Mouse (Mus musculus): ENCODE measurements around the gene Cyth3. TPM values are rescaled to one million over a fixed set of nuclear protein-coding genes. Genes with fewer than 3 reads are reported as not detected.
A peak's percentile ranks its signal among the peaks of the same experiment; 100 is the strongest.

The Cyth3 gene
- polyA plus RNA-seq, 1 experiment from 2014 or later: 48.7 TPM

- WGBS: 32% methylated on average over 7 of the region's 7 CpGs
- H3K4me3 ChIP-seq: no peak overlapping the region
- no peak for ATAC-seq (ENCODE audit: insufficient number of reproducible peaks, insufficient read depth, low FRiP score, low TSS enrichment)
- H3K36me3 ChIP-seq: no peaks in the 10 kb centered on the region
- peaks cover 81% of the 10 kb centered on the region for H3K4me1 ChIP-seq
- H3K9ac ChIP-seq: no peak overlapping the region
- no peaks in the 10 kb centered on the region for H3K27me3 ChIP-seq
- peak overlapping the region; percentile 63 for H3K27ac ChIP-seq
- H3K4me2 ChIP-seq (replicated peaks): peak overlapping the region; percentile 9; the same call in 1 of the 2 replicates
- H3K9me3 ChIP-seq: no peaks in the 10 kb centered on the region
Observed at GRCm38 (mm10) chr5:143638516-143639270, 16.4 kb downstream of the Cyth3 start.

GRCm38 (mm10) chr5:143639329-143639728 is 17.1 kb downstream of the Cyth3 start:
- Histone ChIP-seq H3K36me3 (no peaks in the 10 kb centered on the region), H3K9me3 (no peaks in the 10 kb centered on the region), H3K27ac (no peak overlapping the region), H3K4me3 (no peak overlapping the region), H3K9ac (no peak overlapping the region), H3K4me2 (replicated peaks) (no peak overlapping the region), H3K4me1 (peaks cover 80% of the 10 kb centered on the region), H3K27me3 (no peaks in the 10 kb centered on the region)
- no peak for ATAC-seq (ENCODE audit: insufficient number of reproducible peaks, insufficient read depth, low FRiP score, low TSS enrichment)
- WGBS: 88% methylated on average over 4 of the region's 4 CpGs

- Histone ChIP-seq H3K36me3 (no peaks in the 10 kb centered on the region), H3K4me2 (replicated peaks) (no peak overlapping the region), H3K9me3 (no peaks in the 10 kb centered on the region), H3K27ac (no peak overlapping the region), H3K4me3 (no peak overlapping the region), H3K9ac (no peak overlapping the region), H3K4me1 (peaks cover 75% of the 10 kb centered on the region), H3K27me3 (no peaks in the 10 kb centered on the region)
- 71% methylated on average over 7 of the region's 7 CpGs for WGBS
- ATAC-seq (ENCODE audit: insufficient number of reproducible peaks, insufficient read depth, low FRiP score, low TSS enrichment): no peak
Observed at GRCm38 (mm10) chr5:143639810-143640209, 17.6 kb downstream of the Cyth3 start.

DNA sequence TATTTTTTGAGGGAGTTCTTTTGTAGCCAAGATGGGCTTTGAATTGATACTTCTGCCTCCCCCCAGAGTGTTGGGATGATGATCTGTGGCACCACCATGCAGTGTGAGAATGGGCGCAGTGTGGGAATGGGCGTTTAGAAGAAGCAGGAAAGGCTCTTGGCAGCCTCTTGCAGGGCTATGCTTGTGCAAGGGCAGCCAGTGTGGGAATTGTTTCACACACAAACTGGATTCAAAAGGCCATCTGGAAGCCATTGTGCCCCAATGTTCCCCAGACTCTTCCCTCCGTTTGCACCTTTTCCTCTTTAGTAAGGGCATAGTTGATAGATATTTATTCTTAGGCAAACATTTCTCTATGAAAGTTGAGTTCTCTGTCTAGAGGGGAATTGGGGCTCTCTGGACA is 19.3 kb downstream of the Cyth3 start:
- H3K9ac ChIP-seq: no peak overlapping the region
- no peaks in the 10 kb centered on the region for H3K36me3 ChIP-seq
- H3K4me2 ChIP-seq (replicated peaks): no peak overlapping the region
- H3K4me3 ChIP-seq: no peak overlapping the region
- H3K27me3 ChIP-seq: no peaks in the 10 kb centered on the region
- no peak for ATAC-seq (ENCODE audit: insufficient number of reproducible peaks, insufficient read depth, low FRiP score, low TSS enrichment)
- peaks cover 59% of the 10 kb centered on the region for H3K4me1 ChIP-seq
- H3K9me3 ChIP-seq: no peaks in the 10 kb centered on the region
- WGBS: 53% methylated on average over 3 of the region's 3 CpGs
- H3K27ac ChIP-seq: 0 out of 2 replicates have a peak overlapping the region, but pooled peaks have one; percentile 68

- Histone ChIP-seq H3K36me3 (no peaks in the 10 kb centered on the region), H3K4me3 (no peak overlapping the region), H3K9ac (no peak overlapping the region), H3K27me3 (no peaks in the 10 kb centered on the region), H3K27ac (peak overlapping the region; percentile 68), H3K9me3 (no peaks in the 10 kb centered on the region), H3K4me2 (replicated peaks) (no peak overlapping the region), H3K4me1 (peaks cover 53% of the 10 kb centered on the region)
- 23% methylated on average over 4 of the region's 4 CpGs for WGBS
- ATAC-seq (ENCODE audit: insufficient number of reproducible peaks, insufficient read depth, low FRiP score, low TSS enrichment): peak; percentile 73; the same call in 1 of the 2 replicates
Observed at GRCm38 (mm10) chr5:143642262-143642831, 20.1 kb downstream of the Cyth3 start.

- 72% methylated on average over 5 of the region's 5 CpGs for WGBS
- no peak for ATAC-seq (ENCODE audit: insufficient number of reproducible peaks, insufficient read depth, low FRiP score, low TSS enrichment)
Observed at GRCm38 (mm10) chr5:143645976-143646375, 23.7 kb downstream of the Cyth3 start.

DNA sequence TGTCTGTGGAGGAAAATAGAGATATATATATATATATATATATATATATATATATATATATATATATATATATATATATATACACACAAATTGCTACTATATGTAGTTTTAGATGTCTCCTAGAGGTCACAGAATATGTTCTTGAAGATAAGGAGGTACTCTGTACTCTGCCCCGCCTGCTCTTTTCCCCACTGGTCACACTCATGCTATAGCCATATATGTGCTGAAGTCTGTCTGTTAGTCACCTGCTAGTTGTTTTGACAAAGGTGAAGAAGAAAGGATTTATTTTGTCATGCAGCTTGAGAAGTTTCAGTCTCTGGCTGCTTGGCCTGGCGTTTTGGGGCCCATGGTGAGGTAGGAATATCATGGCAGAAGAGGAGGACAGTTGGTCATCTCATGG is 25.2 kb downstream of the Cyth3 start:
- Histone ChIP-seq H3K4me1 (peaks cover 8% of the 10 kb centered on the region), H3K4me2 (replicated peaks) (no peak overlapping the region), H3K27ac (no peak overlapping the region), H3K36me3 (no peaks in the 10 kb centered on the region), H3K9ac (no peak overlapping the region), H3K4me3 (no peak overlapping the region), H3K9me3 (no peaks in the 10 kb centered on the region), H3K27me3 (no peaks in the 10 kb centered on the region)
- ATAC-seq (ENCODE audit: insufficient number of reproducible peaks, insufficient read depth, low FRiP score, low TSS enrichment): no peak
- WGBS: 93% methylated on average over 2 of the region's 2 CpGs

More at GRCm38 (mm10) chr5:143645976-143646375, 23.7 kb downstream of the Cyth3 start:
- Histone ChIP-seq H3K9ac (no peak overlapping the region), H3K27me3 (no peaks in the 10 kb centered on the region), H3K36me3 (no peaks in the 10 kb centered on the region), H3K9me3 (no peaks in the 10 kb centered on the region), H3K27ac (no peak overlapping the region), H3K4me1 (peaks cover 22% of the 10 kb centered on the region), H3K4me2 (replicated peaks) (no peak overlapping the region), H3K4me3 (no peak overlapping the region)

GRCm38 (mm10) chr5:143648058-143648457 is 25.8 kb downstream of the Cyth3 start:
- H3K27me3 ChIP-seq: no peaks in the 10 kb centered on the region
- ATAC-seq (ENCODE audit: insufficient number of reproducible peaks, insufficient read depth, low FRiP score, low TSS enrichment): no peak
- H3K4me3 ChIP-seq: no peak overlapping the region
- 78% methylated on average over 2 of the region's 2 CpGs for WGBS
- H3K36me3 ChIP-seq: no peaks in the 10 kb centered on the region
- H3K4me2 ChIP-seq (replicated peaks): no peak overlapping the region
- no peak overlapping the region for H3K9ac ChIP-seq
- no peaks in the 10 kb centered on the region for H3K9me3 ChIP-seq
- no peak overlapping the region for H3K27ac ChIP-seq
- H3K4me1 ChIP-seq: peaks cover 4% of the 10 kb centered on the region; the same call in 1 of the 2 replicates

DNA sequence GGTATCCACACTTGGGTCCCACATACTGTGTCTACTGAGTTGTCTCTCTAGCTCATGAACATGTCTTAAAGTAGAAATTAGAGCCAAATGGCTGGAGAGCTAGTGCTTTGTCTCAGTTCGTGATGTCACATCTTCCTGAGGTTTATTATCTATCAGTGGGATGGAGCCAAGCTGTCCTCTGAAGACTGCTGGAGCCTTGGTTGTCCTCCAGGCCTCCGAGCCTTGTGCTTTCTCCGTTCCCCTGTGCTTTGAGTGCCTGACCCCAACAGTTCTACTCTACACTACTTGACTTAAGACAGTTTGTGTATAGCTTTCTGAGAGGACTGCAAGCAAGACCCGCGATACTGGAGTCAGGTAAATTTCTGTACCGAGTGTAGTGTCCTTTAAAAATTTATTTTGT is 26.9 kb downstream of the Cyth3 start:
- Histone ChIP-seq H3K27ac (no peak overlapping the region), H3K9me3 (no peaks in the 10 kb centered on the region), H3K4me3 (no peak overlapping the region), H3K9ac (no peak overlapping the region), H3K27me3 (no peaks in the 10 kb centered on the region), H3K4me1 (peaks cover 6% of the 10 kb centered on the region), H3K4me2 (replicated peaks) (no peak overlapping the region), H3K36me3 (no peaks in the 10 kb centered on the region)
- WGBS: 93% methylated on average over 6 of the region's 6 CpGs
- ATAC-seq (ENCODE audit: insufficient number of reproducible peaks, insufficient read depth, low FRiP score, low TSS enrichment): no peak

DNA sequence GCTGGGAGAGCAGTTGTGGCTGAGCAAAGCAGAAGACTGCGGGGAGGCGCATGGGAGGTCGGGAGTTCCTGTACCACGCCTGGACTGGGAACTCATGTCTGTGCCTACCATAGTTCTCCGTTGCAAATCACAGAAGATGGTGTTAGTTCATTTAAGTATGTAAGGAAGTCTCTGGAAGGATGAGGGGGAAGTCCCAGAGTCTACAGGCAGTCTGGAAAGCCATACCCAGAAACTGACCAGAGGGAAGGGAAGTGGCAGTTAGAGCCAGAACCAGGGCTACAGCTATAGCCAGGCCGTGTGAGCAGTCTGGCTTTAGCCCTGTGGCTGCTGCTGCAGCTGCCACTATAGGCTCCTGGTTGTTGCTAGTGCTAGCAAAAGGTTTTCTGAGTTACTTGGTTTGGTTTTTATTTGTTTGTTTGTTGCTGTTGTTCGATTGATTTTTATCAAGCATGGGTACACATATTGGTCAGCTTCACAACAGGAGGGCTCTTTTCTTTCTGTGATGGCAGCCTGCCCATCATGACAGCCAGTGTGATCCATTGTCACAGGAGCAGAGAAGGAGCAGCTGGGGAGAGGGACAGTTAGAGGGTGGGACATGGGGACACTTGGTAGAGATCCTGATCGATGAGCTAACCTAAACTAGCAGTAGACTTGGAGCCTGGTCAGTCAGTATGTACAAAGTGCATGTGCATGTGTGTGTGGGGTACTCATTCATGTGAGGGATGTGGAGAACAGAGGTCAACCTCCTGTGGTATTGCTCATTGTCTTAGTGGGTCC is 29.8 kb downstream of the Cyth3 start:
- no peaks in the 10 kb centered on the region for H3K9me3 ChIP-seq
- no peak overlapping the region for H3K4me2 ChIP-seq (replicated peaks)
- no peaks in the 10 kb centered on the region for H3K36me3 ChIP-seq
- no peaks in the 10 kb centered on the region for H3K27me3 ChIP-seq
- peaks cover 33% of the 10 kb centered on the region for H3K4me1 ChIP-seq
- no peak overlapping the region for H3K27ac ChIP-seq
- no peak for ATAC-seq (ENCODE audit: insufficient number of reproducible peaks, insufficient read depth, low FRiP score, low TSS enrichment)
- H3K9ac ChIP-seq: no peak overlapping the region
- WGBS: 82% methylated on average over 8 of the region's 8 CpGs
- H3K4me3 ChIP-seq: no peak overlapping the region

- Histone ChIP-seq H3K4me3 (no peak overlapping the region), H3K4me1 (peaks cover 44% of the 10 kb centered on the region), H3K27ac (no peak overlapping the region), H3K36me3 (no peaks in the 10 kb centered on the region), H3K4me2 (replicated peaks) (no peak overlapping the region), H3K9me3 (no peaks in the 10 kb centered on the region), H3K9ac (no peak overlapping the region), H3K27me3 (no peaks in the 10 kb centered on the region)
- WGBS: 91% methylated on average over 5 of the region's 5 CpGs
- ATAC-seq (ENCODE audit: insufficient number of reproducible peaks, insufficient read depth, low FRiP score, low TSS enrichment): no peak
Observed at GRCm38 (mm10) chr5:143653497-143653896, 31.2 kb downstream of the Cyth3 start.

Measured in embryonic facial prominence, embryonic 12.5 days (tissue).